Mouse (Mus musculus): ENCODE data around the gene Zrsr1. TPM values are rescaled to one million over a fixed set of nuclear protein-coding genes. Genes with fewer than 3 reads are reported as not detected.

Zrsr1 gene
- total RNA-seq, 2 experiments from 2014 or later, result 18.5 to 19.3 TPM

- no peak for DNase-seq
These were observed 37.0 kb downstream of the Zrsr1 start for GRCm38 (mm10) chr11:23008824-23009200.

- no peak for DNase-seq
These were observed 41.3 kb downstream of the Zrsr1 start for GRCm38 (mm10) chr11:23013096-23013495.

GRCm38 (mm10) chr11:23013580-23014294 is 41.9 kb downstream of the Zrsr1 start:
- no peak for DNase-seq

- no peak for DNase-seq
These were observed 43.2 kb downstream of the Zrsr1 start for GRCm38 (mm10) chr11:23014996-23015395.

GRCm38 (mm10) chr11:23017943-23018342 is 46.1 kb downstream of the Zrsr1 start:
- DNase-seq, result no peak

- DNase-seq, result peak; percentile 9 to 27
These were observed 48.4 kb downstream of the Zrsr1 start for GRCm38 (mm10) chr11:23020116-23020770.

GRCm38 (mm10) chr11:23020841-23021240 is 49.0 kb downstream of the Zrsr1 start:
- no peak for DNase-seq

- no peak for DNase-seq
These were observed 51.4 kb downstream of the Zrsr1 start for GRCm38 (mm10) chr11:23023155-23023554.

GRCm38 (mm10) chr11:23024169-23024568 is 52.4 kb downstream of the Zrsr1 start:
- DNase-seq, result no peak

Other genes with a start within 250 kb of the Zrsr1 start
- 1 to 10 TPM; 2.4 to 5.9 TPM for gene B3gnt2, start 111.0 kb upstream of the Zrsr1 start, total RNA-seq (2021)
- 1 to 10 TPM; 4.7 to 5.3 TPM for gene Gm28048, start 10.1 kb downstream of the Zrsr1 start, total RNA-seq (2021)
- gene Commd1, start 10.4 kb downstream of the Zrsr1 start, total RNA-seq (2021), result 100 to 1,000 TPM; 154 to 162 TPM
- 100 to 1,000 TPM; 136 to 137 TPM for gene Cct4, start 18.5 kb downstream of the Zrsr1 start, total RNA-seq (2021)
- gene Fam161a, start 35.5 kb downstream of the Zrsr1 start, total RNA-seq (2021), result 1 to 10 TPM; 1.3 to 2.6 TPM

Measured in heart, adult 18-20 months (tissue).